Mouse (Mus musculus): Measurements from ENCODE around the gene Picalm. TPM values are rescaled to one million over a fixed set of nuclear protein-coding genes. Genes with fewer than 3 reads are reported as not detected.

Gene Picalm
- total RNA-seq (2021) = 100 to 1,000 TPM; 144 to 162 TPM

GRCm38 (mm10) chr7:90129732-90130392 lies at the start of gene Picalm:
Gene Picalm (plus strand): TSS chr7:90130213.
- peak; percentile 97 to 98 for DNase-seq

- no peak for DNase-seq
Observed at GRCm38 (mm10) chr7:90083799-90084198, 46.2 kb upstream of the Picalm start.

- no peak for DNase-seq
Observed at GRCm38 (mm10) chr7:90084531-90084930, 45.5 kb upstream of the Picalm start.

GRCm38 (mm10) chr7:90085713-90086112 lies 44.3 kb upstream of the Picalm start:
- DNase-seq = no peak

GRCm38 (mm10) chr7:90086821-90087220 lies 43.2 kb upstream of the Picalm start:
- DNase-seq = no peak

- no peak for DNase-seq
Observed at GRCm38 (mm10) chr7:90090996-90091395, 39.0 kb upstream of the Picalm start.

GRCm38 (mm10) chr7:90091756-90092155 lies 38.3 kb upstream of the Picalm start:
- DNase-seq = no peak

- DNase-seq = no peak
Observed at GRCm38 (mm10) chr7:90092452-90093450, 37.3 kb upstream of the Picalm start.

GRCm38 (mm10) chr7:90095097-90095496 lies 34.9 kb upstream of the Picalm start:
- DNase-seq = no peak

- no peak for DNase-seq
Observed at GRCm38 (mm10) chr7:90095766-90096372, 34.1 kb upstream of the Picalm start.

GRCm38 (mm10) chr7:90096609-90097008 lies 33.4 kb upstream of the Picalm start:
- no peak for DNase-seq

- DNase-seq = no peak
Observed at GRCm38 (mm10) chr7:90098253-90098652, 31.8 kb upstream of the Picalm start.

- DNase-seq = no peak
Observed at GRCm38 (mm10) chr7:90099248-90099647, 30.8 kb upstream of the Picalm start.

- DNase-seq = no peak
Observed at GRCm38 (mm10) chr7:90100614-90101160, 29.3 kb upstream of the Picalm start.

- no peak for DNase-seq
Observed at GRCm38 (mm10) chr7:90116100-90116499, 13.9 kb upstream of the Picalm start.

- no peak for DNase-seq
Observed at GRCm38 (mm10) chr7:90120106-90120505, 9.9 kb upstream of the Picalm start.

- DNase-seq = no peak
Observed at GRCm38 (mm10) chr7:90124991-90125390, 5.0 kb upstream of the Picalm start.

- no peak for DNase-seq
Observed at GRCm38 (mm10) chr7:90128631-90129200, 1.3 kb upstream of the Picalm start.

- DNase-seq = peak in 1 of 2 experiments; percentile 36
Observed at GRCm38 (mm10) chr7:90129271-90129731, 712 bp upstream of the Picalm start.

GRCm38 (mm10) chr7:90130501-90131375 lies 725 bp downstream of the Picalm start:
- peak; percentile 21 to 30 for DNase-seq

- no peak for DNase-seq
Observed at GRCm38 (mm10) chr7:90131376-90131651, 1.3 kb downstream of the Picalm start.
